Mouse (Mus musculus) kidney, postnatal 4 days (tissue): ENCODE results near the gene Gpr150.

Experiments used
- DNase-seq, 2 experiments: peaks; one replicate each; pipeline ENCODE4 v3.0.0; 2021; ENCODE audit warnings: mixed read lengths in 2 of 2

Gene Gpr150

GRCm38 (mm10) chr13:76056896-76057266 lies at the start of gene Gpr150:
Gene Gpr150, minus strand, starts transcription at chr13:76056996.
- DNase-seq, result no peak

DNA sequence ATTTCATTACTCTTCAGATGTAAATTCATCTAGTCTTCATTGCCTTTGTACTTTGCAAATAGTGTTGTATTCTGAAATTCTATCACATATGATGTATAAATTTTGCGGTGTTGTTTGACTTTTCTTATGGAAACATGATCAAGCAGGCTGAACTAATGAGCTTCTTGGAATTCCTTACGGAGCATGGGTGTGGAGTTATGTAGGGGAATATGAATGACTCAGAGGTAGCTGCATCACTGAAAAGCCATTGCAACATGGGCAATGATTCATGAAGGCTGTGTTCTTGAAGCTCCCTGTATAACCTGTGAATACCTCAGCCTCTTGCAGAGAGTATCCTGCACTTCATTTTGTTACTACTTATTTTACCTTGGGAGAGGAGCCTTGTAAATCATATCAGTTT lies 45.2 kb upstream of the Gpr150 start:
- DNase-seq, result no peak

DNA sequence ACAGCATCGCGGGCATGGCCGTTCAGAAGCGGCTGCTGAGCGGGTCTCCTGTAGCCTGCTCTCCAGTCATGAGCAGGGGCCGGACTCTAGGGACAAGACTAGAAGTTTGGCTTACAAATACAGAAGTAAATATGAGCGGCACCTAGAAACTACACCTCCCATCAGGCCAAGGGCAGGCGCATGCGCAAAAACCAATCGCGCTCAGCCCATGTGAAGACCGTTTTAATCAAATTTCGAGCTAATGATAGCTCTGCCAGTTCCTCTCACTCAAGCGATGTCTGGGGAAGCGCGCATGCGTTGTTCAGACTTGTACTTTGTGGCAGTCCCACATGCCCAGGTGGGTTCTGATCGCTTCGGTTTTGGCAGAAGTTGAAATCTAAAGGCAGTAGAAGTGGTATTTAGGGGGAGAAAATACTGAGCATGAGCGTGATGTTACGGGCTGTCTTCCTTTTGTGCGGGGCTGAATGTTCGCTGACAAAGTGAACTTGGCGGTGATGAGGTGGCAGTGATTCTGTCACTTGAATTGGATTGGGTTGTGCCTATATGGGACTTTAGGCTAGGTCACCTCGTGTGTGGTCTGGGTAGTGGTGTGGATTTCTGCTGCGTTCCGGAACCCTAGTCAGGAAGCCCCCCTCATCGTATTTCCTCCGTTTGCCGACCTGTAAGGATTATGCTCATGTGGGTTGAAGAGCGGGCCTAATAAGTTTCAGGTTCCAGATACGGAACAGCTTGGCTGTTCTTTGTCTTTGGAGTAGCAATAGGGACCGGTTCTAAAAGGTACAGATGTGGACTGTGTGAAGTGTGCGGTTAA lies 41.9 kb upstream of the Gpr150 start, which contains the start of the genes Arsk and Ttc37:
Gene Arsk (minus strand): TSS at position 168 of the 811 bp plus-strand sequence.
Gene Ttc37 (plus strand): TSS at position 242 of the 811 bp plus-strand sequence.
- peak; percentile 95 to 97 for DNase-seq

DNA sequence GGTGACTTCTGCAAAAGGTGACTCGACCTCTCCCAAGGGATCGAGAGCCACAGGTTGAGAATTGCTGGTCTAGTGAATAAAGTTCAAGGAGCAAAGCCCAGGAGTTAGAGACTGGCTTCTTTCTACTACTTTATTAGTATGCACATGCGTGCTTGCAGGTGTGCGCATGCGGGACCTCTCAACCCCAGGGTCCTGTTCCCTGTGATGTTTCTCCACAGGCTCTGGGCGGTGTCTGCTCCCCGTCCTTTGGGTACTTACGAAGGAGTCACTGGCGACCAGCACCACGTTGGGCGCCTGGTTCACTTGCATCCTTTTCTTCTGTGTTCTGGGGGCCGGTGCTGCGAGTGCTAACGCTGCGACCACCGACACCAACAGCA lies 41.3 kb upstream of the Gpr150 start:
- DNase-seq, result peak in 1 of 2 experiments; percentile 74

- no peak for DNase-seq
Measured at GRCm38 (mm10) chr13:76074323-76074722, 17.5 kb upstream of the Gpr150 start.

GRCm38 (mm10) chr13:76064363-76064945 lies 7.7 kb upstream of the Gpr150 start:
- DNase-seq, result peak in 1 of 2 experiments; percentile 11

GRCm38 (mm10) chr13:76063548-76063947 lies 6.8 kb upstream of the Gpr150 start:
- no peak for DNase-seq

DNA sequence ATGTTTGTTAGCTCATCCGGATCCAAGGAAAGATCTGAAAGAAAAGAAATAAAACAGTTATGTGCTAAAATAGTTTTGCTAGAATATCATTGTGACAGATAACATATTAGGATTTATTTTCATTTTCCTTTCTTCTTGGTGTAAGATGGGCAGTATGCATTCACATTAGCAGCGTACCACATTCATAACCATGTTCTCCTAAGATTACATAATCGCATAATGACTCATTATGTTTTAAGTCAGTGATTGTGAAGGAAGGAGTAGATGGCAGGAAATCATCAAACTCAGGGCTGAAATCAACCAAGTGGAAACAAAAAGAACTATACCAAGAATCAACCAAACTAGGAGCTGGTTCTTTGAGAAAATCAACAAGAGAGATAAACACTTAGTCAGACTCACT lies 5.8 kb upstream of the Gpr150 start:
- DNase-seq, result no peak

DNA sequence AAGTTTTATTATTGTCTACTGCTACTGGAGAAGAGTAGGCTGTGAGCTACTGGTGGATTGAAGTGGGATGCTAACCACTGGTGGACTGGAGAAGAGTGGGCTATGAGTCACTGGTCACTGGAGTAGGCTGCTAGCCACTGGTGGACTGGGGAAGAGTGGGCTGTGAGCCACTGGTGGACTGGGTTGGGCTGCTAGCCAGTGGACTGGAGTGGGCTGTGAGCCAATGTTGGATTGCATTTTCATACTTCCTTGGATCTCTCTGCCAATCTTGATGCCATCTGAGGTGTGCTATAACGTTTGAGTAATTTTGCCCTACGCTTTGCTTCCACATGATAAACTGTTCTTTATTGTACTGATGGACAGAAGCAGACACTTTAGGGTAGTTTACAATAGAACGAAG lies 5.3 kb upstream of the Gpr150 start:
- no peak for DNase-seq

GRCm38 (mm10) chr13:76059591-76059990 lies 2.8 kb upstream of the Gpr150 start:
- DNase-seq, result no peak

DNA sequence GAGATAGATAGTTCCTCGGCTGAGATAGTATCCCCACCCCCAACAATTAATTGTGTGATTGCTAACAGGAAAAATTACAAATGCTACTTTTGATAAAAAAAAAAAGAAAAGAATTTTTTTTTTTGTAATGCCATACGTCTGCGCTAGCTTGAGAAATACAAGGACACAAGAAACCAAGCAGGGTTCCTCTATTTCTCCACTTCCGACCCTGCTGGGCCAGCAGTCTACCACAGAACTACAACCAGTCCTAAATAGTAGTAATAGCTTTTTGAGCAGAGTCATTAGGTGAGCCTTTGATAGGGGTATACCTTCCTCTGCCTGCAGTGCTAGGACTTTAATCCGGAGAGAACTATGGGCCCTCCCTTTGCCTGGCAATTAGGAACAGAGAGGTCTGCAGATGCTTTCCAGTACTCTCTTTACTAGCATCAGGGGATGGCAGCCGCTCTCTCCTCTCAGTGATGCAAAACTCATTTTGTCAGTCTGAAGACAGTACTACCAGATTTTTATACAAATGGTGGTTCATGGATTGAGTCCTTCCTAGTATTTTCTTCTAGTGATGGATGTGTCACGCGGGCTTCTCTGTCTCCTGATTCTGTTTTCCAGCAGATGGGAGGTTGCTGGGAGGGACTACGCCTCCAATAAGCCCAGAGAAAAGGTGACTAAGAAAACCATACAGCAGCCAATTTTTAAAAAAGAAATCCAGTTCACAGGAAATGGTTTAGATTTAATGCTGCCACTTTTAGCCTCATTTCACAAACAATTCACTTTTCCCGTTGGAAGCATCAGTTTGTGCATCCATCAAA lies 672 bp upstream of the Gpr150 start:
- DNase-seq, result no peak

DNA sequence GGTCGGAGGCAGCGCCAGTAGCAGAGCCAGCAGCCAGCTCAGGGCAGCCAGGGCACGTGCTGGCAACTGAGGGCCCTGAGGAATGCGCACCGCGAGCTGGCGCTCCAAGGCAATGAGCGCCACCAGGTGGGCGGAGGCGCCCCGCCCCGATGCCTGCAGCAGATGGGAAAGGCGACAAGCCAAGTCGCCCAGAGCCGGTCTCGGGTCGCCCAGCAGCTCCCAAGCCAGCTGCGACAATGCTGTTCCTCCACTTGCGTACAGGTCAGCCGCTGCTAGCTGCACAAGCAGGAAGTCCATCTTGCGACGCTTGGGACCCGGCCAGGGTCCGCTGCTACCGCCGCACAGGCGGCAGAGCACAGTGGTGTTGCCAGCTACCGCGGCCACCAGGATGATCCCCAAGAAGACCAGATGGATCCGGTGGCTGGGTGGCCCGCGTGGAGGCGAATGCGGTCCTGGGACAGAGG lies 503 bp downstream of the Gpr150 start:
- DNase-seq, result peak; percentile 73 to 84

- peak; percentile 29 to 59 for DNase-seq
Measured at GRCm38 (mm10) chr13:76055391-76056232, 1.2 kb downstream of the Gpr150 start.

DNA sequence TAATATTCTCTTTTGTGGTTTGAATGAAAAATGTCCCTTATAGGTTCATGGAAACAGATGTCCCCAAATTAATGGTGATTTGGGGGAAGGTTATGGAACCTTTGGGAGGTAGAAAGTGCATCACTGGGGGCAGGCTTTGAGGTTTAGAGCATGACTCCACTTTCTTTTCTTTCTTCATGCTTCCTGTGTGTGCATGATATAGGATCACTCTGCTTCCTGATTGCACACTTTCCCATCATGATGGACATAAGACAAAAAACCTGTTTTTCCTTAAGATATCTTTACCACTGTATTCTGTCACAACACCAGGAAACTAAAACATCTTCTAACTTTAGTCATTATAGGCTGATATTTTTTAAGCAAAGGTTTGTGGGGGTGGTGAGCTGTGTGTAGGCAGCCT lies 11.8 kb downstream of the Gpr150 start:
- DNase-seq, result no peak

DNA sequence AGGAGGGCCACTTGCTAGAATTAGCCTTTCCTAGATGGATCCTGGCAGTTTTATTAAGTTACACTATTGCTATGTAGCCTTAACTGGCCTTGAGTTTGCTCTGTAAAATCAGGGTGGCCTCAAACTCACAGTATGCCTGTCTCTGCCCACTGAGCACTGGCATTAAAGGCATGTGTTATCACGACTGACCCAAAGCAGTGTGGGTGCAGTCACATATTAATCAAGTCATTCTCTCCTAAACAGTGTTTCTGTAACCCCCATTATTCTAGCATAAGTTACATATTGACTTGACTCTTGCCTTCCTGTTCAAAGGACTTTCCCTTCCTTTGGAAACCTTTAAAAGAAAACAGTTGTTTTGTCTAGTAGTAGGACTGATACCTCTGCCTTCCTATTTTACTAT lies 14.3 kb downstream of the Gpr150 start:
- DNase-seq, result no peak

DNA sequence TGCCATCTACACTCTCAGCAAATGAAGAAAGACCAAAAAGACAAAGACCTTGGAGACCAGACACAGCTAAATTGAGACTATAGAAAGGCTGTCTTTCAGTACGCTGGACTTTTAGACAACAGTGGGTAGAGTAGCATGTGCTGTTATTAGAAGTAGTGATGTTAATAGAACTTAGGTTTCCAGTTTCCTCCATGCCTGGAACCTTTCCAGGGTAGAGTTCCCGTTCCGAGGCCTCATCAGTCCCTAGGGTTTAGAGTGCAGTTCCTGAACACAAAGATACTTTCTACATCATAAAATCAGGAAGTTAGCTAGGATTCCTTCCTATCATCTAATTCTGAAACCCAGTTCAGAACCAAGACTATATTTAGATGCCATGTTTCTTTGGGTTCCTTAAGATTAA lies 32.2 kb downstream of the Gpr150 start:
- no peak for DNase-seq

- peak in 1 of 2 experiments; percentile 16 for DNase-seq
Measured at GRCm38 (mm10) chr13:76021782-76022181, 35.0 kb downstream of the Gpr150 start.

DNA sequence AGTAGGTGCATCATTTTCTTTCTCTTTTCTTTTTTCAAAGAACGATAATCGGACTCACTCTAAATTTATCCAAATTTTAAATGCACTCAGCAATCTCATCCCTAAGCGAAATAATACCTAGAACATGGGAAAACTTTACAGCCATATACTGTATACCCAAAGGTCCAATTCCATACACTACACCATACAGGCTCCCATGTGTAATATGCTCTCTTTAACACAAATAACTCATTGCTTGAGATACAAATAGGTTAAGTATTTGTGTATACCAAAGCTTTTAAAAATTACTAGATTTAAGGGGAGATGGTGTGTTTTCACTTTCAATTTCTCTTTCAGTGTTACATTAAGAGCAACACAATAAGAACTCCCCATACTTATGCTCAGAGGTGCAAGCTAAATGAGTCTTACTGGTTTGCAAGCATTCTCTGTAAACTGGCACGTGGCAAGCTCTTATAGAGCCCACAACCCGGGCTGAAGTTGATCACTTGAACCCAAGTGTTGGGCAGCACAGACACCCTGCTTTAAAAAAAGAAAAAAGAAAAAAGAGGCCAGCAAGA lies 37.9 kb downstream of the Gpr150 start:
- no peak for DNase-seq

- peak; percentile 98 to 99 for DNase-seq
Measured at GRCm38 (mm10) chr13:76017974-76018843, 38.6 kb downstream of the Gpr150 start, which contains the start of gene Rfesd. Gene Rfesd, minus strand, starts transcription at chr13:76018719.

- DNase-seq, result no peak
Measured at GRCm38 (mm10) chr13:76017465-76017864, 39.3 kb downstream of the Gpr150 start.

- DNase-seq, result no peak
Measured at GRCm38 (mm10) chr13:76014511-76014910, 42.3 kb downstream of the Gpr150 start.
